Mouse (Mus musculus) lung, adult 2 months (tissue): Measurements from ENCODE around the gene Klhdc9.

Experiments used
- CTCF ChIP-seq: fragments of 200-500 bp; IDR thresholded peaks from 2 replicates; pipeline ENCODE4 v1.5.1; 2011; ENCODE audit warnings: mild to moderate bottlenecking, low read length, control low read depth; ENCODE audit not compliant: insufficient read depth
- POLR2A ChIP-seq: fragments of 200-500 bp; IDR thresholded peaks from 2 replicates; pipeline ENCODE4 v1.6.1; 2011; ENCODE audit warnings: low read depth, mild to moderate bottlenecking, control low read depth, low read length, borderline replicate concordance; ENCODE audit errors: extremely low read depth

GRCm38 (mm10) chr1:171407263-171407662 is 46.7 kb upstream of the Klhdc9 start:
- TF ChIP-seq POLR2A (no peak), CTCF (no peak)
